Mouse (Mus musculus) bone marrow macrophage, adult 2 months (primary cell): Measurements from ENCODE around the gene Usp9x. TPM values are rescaled to one million over a fixed set of nuclear protein-coding genes. Genes with fewer than 3 reads are reported as not detected.

Experiments used
- H3K27ac ChIP-seq: 2 replicates; pipeline ENCODE4 v1.5.1; 2012; ENCODE audit warnings: low read depth, low read length; ENCODE audit not compliant: insufficient read depth
- H3K4me1 ChIP-seq: 2 replicates; pipeline ENCODE4 v1.6.1; 2012; ENCODE audit warnings: low read length; ENCODE audit not compliant: control insufficient read depth, insufficient read depth
- H3K4me3 ChIP-seq: 2 replicates; pipeline ENCODE4 v1.5.1; 2012; ENCODE audit warnings: mild to moderate bottlenecking, low read length, moderate library complexity; ENCODE audit not compliant: insufficient read depth
- CTCF ChIP-seq: IDR thresholded peaks from 2 replicates; pipeline ENCODE4 v1.5.1; 2012; ENCODE audit warnings: low read depth, mild to moderate bottlenecking, low read length, moderate library complexity
- POLR2A ChIP-seq: IDR thresholded peaks from 2 replicates; pipeline ENCODE4 v1.6.1; 2012; ENCODE audit warnings: mild to moderate bottlenecking, low read depth, low read length, borderline replicate concordance
- polyA plus RNA-seq: library from polyadenylated mRNA; stranded (reverse); fragments of >200 nt; gene quantifications from 2 replicates; pipeline ENCODE4 v1.2.4, GENCODE M21; 2012; ENCODE audit not compliant: missing spikeins, insufficient read depth, insufficient read length

The Usp9x gene
- polyA plus RNA-seq, 1 experiment = 79.5 TPM

GRCm38 (mm10) chrX:13043780-13044179 is 27.5 kb upstream of the Usp9x start:
- Histone ChIP-seq H3K4me3 (no peak overlapping the region), H3K4me1 (peaks cover 4% of the 10 kb centered on the region), H3K27ac (no peak overlapping the region)
- TF ChIP-seq POLR2A (no peak), CTCF (no peak)

GRCm38 (mm10) chrX:13044666-13045065 is 26.6 kb upstream of the Usp9x start:
- Histone ChIP-seq H3K4me1 (peaks cover 4% of the 10 kb centered on the region), H3K27ac (no peak overlapping the region), H3K4me3 (no peak overlapping the region)
- no peak for TF ChIP-seq CTCF
- TF ChIP-seq POLR2A = no peak

- Histone ChIP-seq H3K27ac (no peak overlapping the region), H3K4me1 (peaks cover 4% of the 10 kb centered on the region), H3K4me3 (no peak overlapping the region)
- no peak for TF ChIP-seq POLR2A
- TF ChIP-seq CTCF = no peak
Measured at GRCm38 (mm10) chrX:13046893-13047435, 24.3 kb upstream of the Usp9x start.

GRCm38 (mm10) chrX:13047631-13048345 is 23.5 kb upstream of the Usp9x start:
- Histone ChIP-seq H3K4me1 (peaks cover 4% of the 10 kb centered on the region), H3K4me3 (no peak overlapping the region), H3K27ac (no peak overlapping the region)
- TF ChIP-seq CTCF (no peak), POLR2A (no peak)

- Histone ChIP-seq H3K4me1 (no peaks in the 10 kb centered on the region), H3K4me3 (no peak overlapping the region), H3K27ac (no peak overlapping the region)
- TF ChIP-seq CTCF = no peak
- TF ChIP-seq POLR2A = no peak
Measured at GRCm38 (mm10) chrX:13054612-13055011, 16.7 kb upstream of the Usp9x start.

GRCm38 (mm10) chrX:13061961-13062360 is 9.3 kb upstream of the Usp9x start:
- Histone ChIP-seq H3K4me3 (no peak overlapping the region), H3K27ac (no peak overlapping the region), H3K4me1 (no peaks in the 10 kb centered on the region)
- TF ChIP-seq CTCF (no peak), POLR2A (no peak)

GRCm38 (mm10) chrX:13064273-13064925 is 6.9 kb upstream of the Usp9x start:
- Histone ChIP-seq H3K4me3 (no peak overlapping the region), H3K27ac (no peak overlapping the region), H3K4me1 (no peaks in the 10 kb centered on the region)
- TF ChIP-seq POLR2A (no peak), CTCF (no peak)

DNA sequence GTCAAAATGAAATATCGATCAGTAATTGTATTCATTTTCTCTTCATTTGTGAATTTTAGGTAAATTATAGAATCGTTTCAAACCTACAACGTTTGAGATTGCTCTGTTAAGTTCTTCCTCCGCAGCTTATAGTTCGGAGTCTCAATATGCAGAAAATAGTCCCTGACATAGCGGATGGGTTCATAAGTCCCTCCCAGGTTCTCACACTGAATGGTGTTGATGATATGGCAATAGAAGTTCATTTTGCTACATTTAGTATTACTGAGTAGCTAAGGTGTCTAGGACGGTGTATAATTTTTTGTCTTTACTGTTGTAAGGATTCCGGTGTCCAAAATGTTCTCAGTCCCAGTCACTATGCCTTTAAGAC is 1.1 kb upstream of the Usp9x start:
- peak overlapping the region; percentile 86 for H3K4me3 ChIP-seq
- H3K4me1 ChIP-seq = 0 out of 2 replicates have a peak, but pooled peaks cover 2% of the 10 kb centered on the region
- H3K27ac ChIP-seq = no peak overlapping the region; the same call in 1 of the 2 replicates
- no peak for TF ChIP-seq POLR2A
- TF ChIP-seq CTCF = no peak

DNA sequence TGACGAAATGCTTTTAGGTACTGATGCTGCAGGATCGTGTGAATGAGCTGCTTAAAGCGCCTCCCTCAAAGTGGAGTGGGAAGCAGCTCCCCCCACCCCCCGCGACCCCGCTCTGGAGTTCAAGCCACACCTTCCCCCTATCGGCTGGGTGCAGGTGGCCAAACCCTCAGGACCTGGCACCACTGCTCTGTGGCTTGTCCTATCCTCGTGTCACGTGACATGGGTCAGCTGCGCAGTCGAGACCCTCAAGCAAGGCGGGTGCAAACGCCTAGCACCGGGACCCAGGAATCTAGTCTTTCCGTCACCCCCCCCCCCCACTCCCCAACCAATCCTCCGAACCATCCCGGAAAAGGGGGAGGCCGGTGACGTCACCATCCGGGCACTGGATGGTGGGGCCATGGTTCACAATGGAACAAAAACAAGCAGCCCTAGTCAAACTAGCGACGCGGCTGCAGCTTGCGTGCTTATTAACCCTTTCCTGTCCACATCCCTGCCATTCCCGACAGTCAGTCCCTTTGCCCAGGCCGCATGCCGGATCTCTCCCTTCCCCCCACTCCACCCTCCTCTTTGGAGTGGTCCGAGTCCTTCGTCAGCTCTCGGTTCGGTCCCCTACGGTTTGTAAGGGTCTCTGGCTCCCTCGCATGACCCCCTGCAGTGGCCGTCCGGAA is 591 bp upstream of the Usp9x start:
- 0 out of 2 replicates have a peak, but pooled peaks cover 2% of the 10 kb centered on the region for H3K4me1 ChIP-seq
- no peak for TF ChIP-seq POLR2A
- TF ChIP-seq CTCF = no peak
- peak overlapping the region; percentile 98 for H3K27ac ChIP-seq
- H3K4me3 ChIP-seq = peak overlapping the region; percentile 86

- TF ChIP-seq POLR2A = no peak
- no peak for TF ChIP-seq CTCF
- H3K4me1 ChIP-seq = 0 out of 2 replicates have a peak, but pooled peaks cover 2% of the 10 kb centered on the region
- H3K27ac ChIP-seq = peak overlapping the region; percentile 84
- peak overlapping the region; percentile 88 for H3K4me3 ChIP-seq
Measured at GRCm38 (mm10) chrX:13071776-13072460, 620 bp downstream of the Usp9x start.
